Comparison of ENCODE assay signal across 21 mouse cellular contexts in genomic region chr14:67146602-67147001, GRCm38 (mm10).
DNase-seq lines count a peak whose midpoint lies in the region; ATAC-seq and TF ChIP-seq lines count a peak whose summit lies in the region.
"Had no signal": no experiment of that assay in that cellular context is flagged by ENCODE, and none has a peak within 500 bp of the region (broad histone marks: within the 10 kb centered on the region; RNA-seq: fewer than 3 reads in every experiment).

No protein-coding gene starts in this region.

- peak overlapping the region; percentile 59 for H3K27ac ChIP-seq in layer of hippocampus, adult 2 months
- no peak overlapping the region for H3K27ac ChIP-seq in lung, postnatal 0 days (ENCODE audit: low read length)
- H3K27ac ChIP-seq: embryonic facial prominence, embryonic 13.5 days; hindbrain, embryonic 15.5 days; kidney, embryonic 15.5 days; liver, embryonic 15.5 days; neural tube, embryonic 12.5 days had no signal

- no peaks in the 10 kb centered on the region for H3K4me1 ChIP-seq in lung, postnatal 0 days (ENCODE audit: insufficient read depth, low read depth, low read length)
- H3K4me1 ChIP-seq: liver, embryonic 15.5 days had no signal

- peak overlapping the region; percentile 32 for H3K4me2 ChIP-seq in lung, postnatal 0 days (replicated peaks; ENCODE audit: low read depth, low read length)
- H3K4me2 ChIP-seq: embryonic facial prominence, embryonic 13.5 days; heart, embryonic 12.5 days; hindbrain, embryonic 15.5 days; kidney, embryonic 15.5 days; liver, embryonic 15.5 days; neural tube, embryonic 12.5 days had no signal

- peak; percentile 81 for ATAC-seq in CD4-positive, CD25-positive, alpha-beta regulatory T cell, adult 4 months
- ATAC-seq in lung, postnatal 0 days = peak; percentile 41
- no peak for ATAC-seq in erythroblast, adult 5-6 weeks (replicated peaks; ENCODE audit: low FRiP score, poor library complexity, severe bottlenecking)
- ATAC-seq: midbrain, embryonic 16.5 days; Patski had no signal

- no peaks in the 10 kb centered on the region for H3K27me3 ChIP-seq in lung, postnatal 0 days (replicated peaks; ENCODE audit: insufficient read depth, low read length)
- H3K27me3 ChIP-seq: heart, embryonic 12.5 days; hindbrain, embryonic 15.5 days; kidney, embryonic 15.5 days; liver, embryonic 15.5 days; neural tube, embryonic 12.5 days; Patski had no signal

- DNase-seq in layer of hippocampus, adult 2 months (ENCODE audit: low spot score in 2 of 2) = no peak
- DNase-seq in layer of hippocampus, adult 11-12 months (ENCODE audit: low spot score) = no peak
- peak; percentile 9 for DNase-seq in CD4-positive helper T cell, adult 2 months (ENCODE audit: low read depth, low spot score)
- peak; percentile 55 for DNase-seq in lung, postnatal 0 days (ENCODE audit: low spot score)
- no peak for DNase-seq in MN1 (ENCODE audit: low spot score)
- DNase-seq in cerebellum, postnatal 25 days = no peak
- DNase-seq: adrenal gland, postnatal 25 days; cerebellum, adult 9-10 months; gastrocnemius, postnatal 36 days; layer of hippocampus, adult 9-11 months; thymus, adult 18-20 months had no signal

- no peak for TF ChIP-seq CTCF in layer of hippocampus, adult 2 months (conservative IDR thresholded peaks at IDR 0.05)
- no peak for TF ChIP-seq CTCF in lung, postnatal 0 days (IDR thresholded peaks at IDR 0.05)

- no peak overlapping the region for H3K9ac ChIP-seq in lung, postnatal 0 days (replicated peaks; ENCODE audit: low read depth)
- H3K9ac ChIP-seq: embryonic facial prominence, embryonic 13.5 days; heart, embryonic 12.5 days; hindbrain, embryonic 15.5 days; kidney, embryonic 15.5 days; liver, embryonic 15.5 days; neural tube, embryonic 12.5 days had no signal

- H3K9me3 ChIP-seq in lung, postnatal 0 days (ENCODE audit: low read length) = no peaks in the 10 kb centered on the region
- H3K9me3 ChIP-seq: embryonic facial prominence, embryonic 13.5 days; heart, embryonic 12.5 days; hindbrain, embryonic 15.5 days; kidney, embryonic 15.5 days; liver, embryonic 15.5 days; neural tube, embryonic 12.5 days had no signal

- TF ChIP-seq EP300 in lung, postnatal 0 days (IDR thresholded peaks at IDR 0.05) = no peak

- H3K36me3 ChIP-seq in lung, postnatal 0 days (ENCODE audit: insufficient read depth, low read length) = no peaks in the 10 kb centered on the region
- H3K36me3 ChIP-seq: embryonic facial prominence, embryonic 13.5 days; heart, embryonic 12.5 days; hindbrain, embryonic 15.5 days; kidney, embryonic 15.5 days; liver, embryonic 15.5 days; neural tube, embryonic 12.5 days had no signal

- WGBS in lung, postnatal 0 days = 41% methylated on average over 12 of the region's 12 CpGs

- no peak overlapping the region for H3K4me3 ChIP-seq in layer of hippocampus, adult 2 months
- no peak overlapping the region for H3K4me3 ChIP-seq in lung, postnatal 0 days (ENCODE audit: low read depth, low read length)
- H3K4me3 ChIP-seq: embryonic facial prominence, embryonic 13.5 days; heart, embryonic 12.5 days; hindbrain, embryonic 15.5 days; kidney, embryonic 15.5 days; liver, embryonic 15.5 days; neural tube, embryonic 12.5 days had no signal

Comparison
In these comparisons a context has a peak if more than half of its experiments do, and no peak if none do; other contexts are left out.
1. DNase-seq: peak in CD4-positive helper T cell, adult 2 months (single experiment) and lung, postnatal 0 days (single experiment); none in layer of hippocampus, adult 2 months (0 of 2), layer of hippocampus, adult 11-12 months (single experiment), MN1 (single experiment) and cerebellum, postnatal 25 days (0 of 2).